Mouse (Mus musculus): Measurements from ENCODE around the gene Prune1.

Prune1 gene

DNA sequence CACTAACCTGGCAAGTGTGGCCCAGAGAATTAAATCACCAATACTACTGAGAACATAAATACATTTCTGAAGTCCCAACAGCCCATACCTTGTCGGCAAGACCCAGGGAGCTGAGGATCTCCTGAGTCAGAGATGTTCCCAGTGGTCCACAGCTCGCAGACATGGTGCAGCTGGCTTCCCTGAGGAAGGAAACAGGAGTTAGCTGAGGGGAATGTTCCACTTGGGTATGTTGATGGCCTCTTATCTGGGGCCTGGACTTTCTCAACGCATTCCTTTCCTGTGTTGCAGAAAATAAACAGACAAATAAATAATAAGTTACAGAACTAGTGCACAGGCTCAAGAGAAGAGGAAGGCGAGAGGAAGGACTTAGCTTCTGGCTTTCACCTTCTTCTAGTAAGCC is 24.4 kb upstream of the Prune1 start:
- DNase-seq (ENCODE audit: low read depth): no peak

DNA sequence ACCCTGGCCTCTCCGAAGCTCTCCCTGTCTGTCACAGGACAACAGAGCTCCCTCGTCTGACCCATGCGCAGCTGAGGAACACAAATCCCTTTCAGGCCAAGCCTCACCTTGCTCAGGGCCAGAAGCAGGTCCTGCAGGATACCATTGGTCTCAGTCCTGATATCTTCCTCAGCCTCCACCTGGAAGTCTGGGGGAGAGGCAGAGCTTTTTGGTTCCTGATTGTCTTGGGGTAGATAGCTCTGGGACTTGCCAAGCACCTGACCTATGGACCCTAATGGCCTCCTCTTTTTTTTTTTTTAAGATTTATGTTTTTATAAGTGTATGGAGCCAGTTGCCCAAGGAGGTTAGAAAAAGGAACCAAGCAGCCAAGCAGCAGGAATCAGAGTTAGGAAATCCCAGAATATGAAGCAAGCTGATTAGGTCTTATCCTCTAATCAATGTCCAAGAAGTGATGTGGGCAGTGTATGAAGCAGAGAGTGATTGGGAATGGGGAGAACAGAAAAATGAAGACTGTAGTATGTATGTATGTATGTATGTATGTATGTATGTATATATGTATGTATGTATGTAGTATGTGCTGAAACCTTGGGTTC is 19.4 kb upstream of the Prune1 start:
- DNase-seq (ENCODE audit: low read depth): no peak

DNA sequence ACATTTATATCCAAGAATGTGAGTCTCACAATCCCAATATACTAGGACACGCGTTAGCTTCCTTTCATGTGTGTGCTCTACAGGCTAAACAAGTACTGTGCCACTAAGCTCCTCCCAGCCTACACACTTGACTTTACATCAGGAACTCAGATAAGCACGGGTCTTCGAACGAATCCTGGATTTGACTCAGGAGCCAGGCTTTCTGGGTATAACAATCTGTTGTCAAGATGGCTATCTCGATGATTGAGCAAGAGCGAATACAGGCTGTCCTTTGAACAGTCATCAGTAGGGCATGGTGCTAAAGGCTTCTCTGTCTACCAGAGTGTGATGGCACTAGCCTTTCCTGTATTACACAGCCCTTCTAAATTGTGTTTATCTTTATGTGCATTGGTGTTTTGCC is 16.1 kb upstream of the Prune1 start:
- no peak for DNase-seq (ENCODE audit: low read depth)

DNA sequence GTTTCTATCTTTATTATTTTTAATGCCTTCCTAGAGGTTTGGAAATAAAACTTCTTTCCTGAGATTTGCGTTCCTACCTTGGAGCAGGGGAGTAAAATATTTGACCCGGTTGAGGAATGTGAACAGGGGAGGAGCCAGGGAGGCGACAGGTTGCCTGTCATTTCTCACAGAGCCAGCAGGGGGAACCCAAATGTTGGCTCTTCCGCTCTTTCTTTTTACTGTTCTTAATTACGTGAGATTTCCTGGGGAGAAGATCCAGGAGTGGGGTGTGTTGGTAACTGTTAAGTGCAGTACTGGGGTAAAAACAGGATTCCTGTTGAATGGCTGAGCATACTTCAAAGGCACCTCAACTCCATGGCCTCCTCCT is 14.2 kb upstream of the Prune1 start:
- peak; percentile 70 for DNase-seq (ENCODE audit: low read depth)

- DNase-seq (ENCODE audit: low read depth): no peak
These were observed 13.6 kb upstream of the Prune1 start for GRCm38 (mm10) chr3:95295321-95296102.

DNA sequence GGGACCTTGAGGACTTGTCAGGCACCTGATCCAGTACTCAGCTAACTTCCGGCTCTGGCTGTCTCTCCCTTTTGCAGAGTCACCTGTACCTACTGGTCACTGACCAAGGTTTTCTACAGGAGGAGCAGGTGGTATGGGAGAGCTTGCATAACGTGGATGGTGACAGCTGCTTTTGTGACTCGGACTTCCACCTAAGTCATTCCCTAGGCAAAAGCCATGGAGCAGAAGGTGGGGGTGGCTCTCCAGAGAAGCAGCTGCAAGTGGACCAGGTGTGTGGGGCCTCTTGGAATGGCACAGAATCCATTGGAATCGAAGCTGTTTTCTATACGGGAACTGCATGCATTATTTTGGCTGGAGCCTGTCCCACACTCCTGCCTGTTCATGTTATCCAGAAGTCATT is 12.8 kb upstream of the Prune1 start:
- DNase-seq (ENCODE audit: low read depth): no peak

DNA sequence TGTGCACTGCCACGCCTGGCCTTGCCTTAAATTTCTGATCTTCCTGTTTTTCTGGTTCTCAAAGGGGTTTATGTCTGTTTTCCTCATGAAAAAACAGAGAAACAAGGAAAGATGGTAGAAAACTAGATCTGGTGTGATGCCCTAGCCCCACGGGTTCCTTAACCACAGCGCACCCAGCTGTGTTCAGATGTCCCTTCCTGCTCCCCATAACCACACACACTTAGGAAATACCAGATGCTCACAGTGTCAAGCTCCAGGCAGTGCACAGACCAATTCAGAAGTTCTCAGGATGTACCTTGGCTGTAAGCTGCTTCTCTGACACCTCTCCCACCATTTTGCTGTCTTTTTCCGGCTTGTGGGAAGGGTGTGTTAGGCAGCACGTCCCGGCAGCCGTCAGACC is 12.4 kb upstream of the Prune1 start:
- DNase-seq (ENCODE audit: low read depth): no peak

DNA sequence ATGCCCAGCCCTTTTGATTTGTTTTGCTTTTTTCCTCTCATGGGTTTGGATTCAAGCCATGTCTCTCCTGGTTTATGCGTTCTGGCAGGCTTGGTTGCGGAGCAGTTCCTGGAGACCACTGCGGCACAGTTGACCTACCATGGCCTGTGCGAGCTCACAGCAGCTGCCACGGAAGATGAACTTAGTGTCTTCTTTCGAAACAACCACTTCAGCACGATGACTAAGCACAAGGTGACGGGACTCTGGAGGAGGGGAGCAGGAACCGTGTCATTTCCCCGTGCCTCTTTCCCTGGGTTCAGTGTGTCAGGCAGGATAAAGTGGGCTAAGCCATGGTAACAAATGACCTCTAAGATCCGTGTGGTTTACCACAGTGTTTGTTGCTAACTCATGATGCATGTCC is 11.7 kb upstream of the Prune1 start:
- peak; percentile 60 for DNase-seq (ENCODE audit: low read depth)

GRCm38 (mm10) chr3:95292899-95293298 is 11.0 kb upstream of the Prune1 start:
- no peak for DNase-seq (ENCODE audit: low read depth)

- DNase-seq (ENCODE audit: low read depth): no peak
These were observed 9.2 kb upstream of the Prune1 start for GRCm38 (mm10) chr3:95291041-95291440.

GRCm38 (mm10) chr3:95290156-95290555 is 8.3 kb upstream of the Prune1 start:
- DNase-seq (ENCODE audit: low read depth): no peak

DNA sequence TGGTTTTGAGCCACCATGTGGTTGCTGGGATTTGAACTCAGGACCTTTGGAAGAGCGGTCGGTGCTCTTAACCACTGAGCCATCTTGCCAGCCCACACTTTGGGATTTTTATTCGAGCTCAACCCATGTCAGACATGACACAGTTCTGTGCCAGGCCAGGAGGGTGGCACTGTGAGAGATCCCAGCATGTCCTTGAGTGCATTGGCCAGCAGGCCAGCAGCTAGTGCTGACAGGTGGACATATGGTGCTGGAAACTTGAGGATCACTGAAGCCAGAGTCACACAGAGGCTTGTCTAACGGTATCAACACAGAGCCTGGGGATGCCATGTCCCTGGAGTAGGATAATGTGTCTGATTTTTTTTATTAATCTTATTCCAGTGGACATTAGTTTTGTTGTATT is 7.5 kb upstream of the Prune1 start:
- DNase-seq (ENCODE audit: low read depth): no peak

GRCm38 (mm10) chr3:95287541-95287940 is 5.7 kb upstream of the Prune1 start:
- DNase-seq (ENCODE audit: low read depth): no peak

DNA sequence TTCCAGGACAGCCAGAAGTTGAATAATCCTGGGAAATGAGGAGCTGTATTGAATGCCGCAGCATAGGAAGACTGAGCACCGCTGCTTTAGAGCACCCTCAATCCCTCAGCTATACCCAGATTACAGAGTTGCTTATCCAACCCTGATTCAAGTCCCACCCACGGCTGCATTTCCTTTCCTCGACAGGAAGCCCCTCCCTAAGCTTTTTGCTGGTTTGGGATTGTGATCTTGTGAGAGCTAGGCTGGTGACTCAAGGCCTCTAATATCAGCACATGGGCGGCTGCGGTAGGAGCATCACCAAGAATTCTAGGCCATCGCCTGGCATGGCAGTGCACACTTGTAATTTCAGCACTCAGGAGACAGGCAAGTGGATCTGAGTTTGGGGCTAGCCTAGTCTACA is 4.6 kb upstream of the Prune1 start:
- DNase-seq (ENCODE audit: low read depth): peak; percentile 36

DNA sequence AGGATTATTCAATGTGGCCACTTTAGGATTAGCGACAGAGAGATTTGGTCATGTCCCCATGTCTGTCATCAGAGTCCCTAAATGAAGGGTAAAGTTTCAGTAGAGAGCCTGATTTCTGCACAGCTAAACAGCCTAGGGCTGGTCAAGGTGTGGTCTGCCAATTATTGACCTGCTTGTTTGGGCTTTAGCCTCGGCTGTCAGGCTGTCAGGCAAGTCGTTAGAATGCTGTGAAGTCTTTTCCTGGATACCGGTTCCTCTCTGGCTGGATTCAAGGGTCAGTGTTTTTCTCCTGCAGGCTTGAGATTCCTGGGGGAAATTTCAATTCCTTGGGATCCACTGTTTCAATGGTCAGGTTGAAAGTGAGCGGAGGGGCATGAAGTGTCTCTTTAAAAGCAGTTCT is 4.1 kb upstream of the Prune1 start:
- no peak for DNase-seq (ENCODE audit: low read depth)

GRCm38 (mm10) chr3:95285390-95285789 is 3.5 kb upstream of the Prune1 start:
- no peak for DNase-seq (ENCODE audit: low read depth)

DNA sequence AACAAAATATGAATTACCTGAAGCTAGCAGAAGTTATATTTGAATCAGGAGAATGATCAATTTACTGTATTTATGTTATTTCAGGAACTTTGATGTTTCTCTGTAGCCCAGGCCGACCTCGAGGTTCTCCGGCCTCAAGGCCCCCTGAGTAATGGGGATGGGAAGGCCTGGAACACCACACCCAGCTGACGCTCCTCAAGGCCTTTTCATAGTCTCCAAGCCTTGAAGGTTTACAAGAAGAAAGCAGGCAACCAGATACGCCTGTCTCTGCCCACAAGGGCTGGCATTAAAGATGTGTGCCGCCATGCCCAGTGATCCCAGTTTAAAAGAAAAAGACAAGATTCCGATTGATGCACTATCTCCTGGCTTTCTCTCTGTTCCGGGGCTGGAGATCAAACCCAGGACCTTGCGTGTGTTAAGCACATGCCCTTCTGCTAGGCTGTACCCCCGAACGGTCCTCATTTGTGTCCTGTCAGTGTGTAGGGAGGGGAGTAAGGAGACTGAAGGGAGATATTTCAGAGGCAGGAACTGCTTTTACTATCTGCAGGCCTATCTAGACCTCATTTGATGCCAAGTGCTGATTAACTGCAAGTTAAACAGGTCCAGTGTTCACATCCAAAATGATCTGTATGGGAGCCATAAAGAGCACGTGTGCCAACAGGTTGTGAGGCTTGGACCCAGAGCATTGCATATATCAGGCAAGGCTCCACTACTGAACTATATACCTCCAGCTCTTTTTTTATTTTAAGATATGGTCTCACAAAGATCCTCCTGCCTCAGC is 2.8 kb upstream of the Prune1 start:
- DNase-seq (ENCODE audit: low read depth): no peak

GRCm38 (mm10) chr3:95284062-95284461 is 2.2 kb upstream of the Prune1 start:
- no peak for DNase-seq (ENCODE audit: low read depth)

DNA sequence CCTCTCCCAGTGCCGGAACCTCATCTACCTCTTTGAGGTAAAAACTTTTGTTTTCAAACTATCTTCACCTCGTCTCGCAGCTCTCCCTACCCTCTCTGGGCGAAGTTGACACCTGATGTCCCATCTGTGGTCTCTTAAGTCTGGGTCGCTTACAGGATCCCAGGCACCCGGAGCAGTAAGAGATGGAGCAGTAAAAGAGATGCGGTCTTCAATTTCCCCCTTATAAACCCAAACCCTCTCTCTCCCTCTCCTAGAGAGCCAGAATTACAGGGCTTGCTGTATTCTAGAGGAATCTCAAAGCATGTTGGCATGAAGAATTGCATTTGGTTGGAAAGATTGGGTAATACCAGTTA is 1.7 kb upstream of the Prune1 start:
- peak; percentile 49 for DNase-seq (ENCODE audit: low read depth)

DNA sequence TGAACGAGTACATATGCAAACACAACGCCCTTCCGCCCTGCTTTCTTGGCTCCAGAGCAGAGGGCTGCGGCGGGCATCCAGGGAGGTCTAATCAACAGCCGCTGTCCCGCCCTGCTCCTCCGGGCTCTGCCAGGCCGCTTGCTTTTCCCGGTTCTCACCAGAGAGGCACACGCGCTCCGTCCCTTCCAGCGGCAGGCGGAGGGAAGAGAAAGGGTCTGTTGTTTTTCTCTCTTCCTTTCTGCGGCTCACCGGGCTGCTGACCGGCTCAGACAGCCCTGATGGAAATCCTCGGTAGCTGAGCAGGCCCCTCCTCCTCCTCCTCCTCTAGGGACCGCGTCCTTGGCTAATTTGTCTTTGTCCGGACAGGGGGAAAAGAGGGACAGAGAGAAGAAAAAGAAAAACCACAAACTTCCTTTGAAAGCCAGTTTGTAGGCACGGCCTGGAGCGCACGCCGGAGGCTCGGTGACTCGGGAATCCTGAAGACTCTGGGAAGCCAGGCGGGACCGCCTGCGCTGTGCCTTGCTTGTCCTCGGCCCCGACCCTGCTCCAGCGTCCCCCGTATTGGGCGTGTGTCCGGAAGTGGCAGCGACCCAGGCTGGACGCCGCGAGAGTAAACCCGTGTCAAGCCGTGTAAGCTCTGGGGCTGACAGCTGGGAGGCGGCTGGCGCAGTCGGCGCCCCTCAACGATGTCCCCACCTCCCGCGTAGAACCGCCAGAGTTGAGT is 1.2 kb upstream of the Prune1 start:
- peak; percentile 93 for DNase-seq (ENCODE audit: low read depth)

GRCm38 (mm10) chr3:95282381-95282864 is 547 bp upstream of the Prune1 start:
- peak; percentile 75 for DNase-seq (ENCODE audit: low read depth)

- DNase-seq (ENCODE audit: low read depth): peak; percentile 71
These were observed 1.1 kb downstream of the Prune1 start for GRCm38 (mm10) chr3:95280747-95281146.
